Mouse (Mus musculus) Patski (cell line): ENCODE measurements around the gene Tbx21. TPM values are rescaled to one million over a fixed set of nuclear protein-coding genes. Genes with fewer than 3 reads are reported as not detected.
A peak's percentile ranks its signal among the peaks of the same experiment; 100 is the strongest.

ENCODE experiments used
- ATAC-seq: fragments of 100-300 bp; one replicate; pipeline ENCODE4 v1.8.0; 2021
- CTCF ChIA-PET: fragments of 350-600 bp; sonication (Branson Sonifier 250); formaldehyde crosslinking; loops from one replicate; lab custom pipeline; 2022; ENCODE audit warnings: inconsistent platforms; lab: Charles Lee
- POLR2A ChIA-PET: fragments of 350-600 bp; sonication (Branson Sonifier 250); formaldehyde crosslinking; loops from one replicate; lab custom pipeline; 2022; ENCODE audit warnings: antibody characterized with exemption, inconsistent platforms; lab: Charles Lee
- DNase-seq: peaks from one replicate; pipeline ENCODE4 v3.0.0-alpha.2; 2011; ENCODE audit warnings: low read depth, low spot score
- H3K27me3 ChIP-seq: fragments of 371-371 bp; one replicate; pipeline ENCODE4 v1.5.1; 2021
- CTCF ChIP-seq: fragments of 100-300 bp; IDR thresholded peaks from one replicate; pipeline ENCODE4 v1.5.1; 2021
- in situ Hi-C: fragments of 300-500 bp; cut with MboI; formaldehyde crosslinking; loops from 3 replicates; pipeline ENCODE4 v1.11.1; 2018; ENCODE audit warnings: low pct_unique_long_range_greater_than_20kb, mixed read lengths
- polyA plus RNA-seq: library from polyadenylated mRNA; unstranded; gene quantifications from one replicate; pipeline ENCODE4 v1.2.3, GENCODE M21; 2021

The Tbx21 gene
- polyA plus RNA-seq, 1 experiment from 2014 or later, result not detected

DNA sequence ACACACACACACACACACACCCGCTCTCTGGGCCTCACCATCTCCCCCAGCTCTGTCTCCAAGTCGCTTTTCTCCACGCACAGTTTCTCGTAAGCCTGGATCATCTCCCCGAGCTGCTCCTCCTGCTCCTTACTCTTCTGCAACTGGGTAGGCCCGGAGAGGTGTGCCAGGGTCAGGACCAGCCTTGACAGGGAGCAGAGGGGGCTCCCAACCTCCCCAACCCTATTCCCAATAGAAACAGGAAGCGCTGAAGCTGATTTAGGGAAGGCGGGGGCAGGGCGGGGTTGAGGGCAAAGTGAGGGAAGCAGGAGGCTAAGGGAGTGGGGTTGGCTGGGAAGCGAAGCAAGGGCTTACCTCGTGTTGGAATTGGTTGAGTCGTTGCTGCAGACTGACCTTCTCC, 33.5 kb upstream of the Tbx21 start:
- no peak for TF ChIP-seq CTCF
- CTCF ChIA-PET, result interaction anchor here (1.6 kb wide), 1 partner anchor 76 kb away, joined by 4 read pairs; no protein-coding TSS in a partner anchor
- H3K27me3 ChIP-seq, result peaks cover 20% of the 10 kb centered on the region

DNA sequence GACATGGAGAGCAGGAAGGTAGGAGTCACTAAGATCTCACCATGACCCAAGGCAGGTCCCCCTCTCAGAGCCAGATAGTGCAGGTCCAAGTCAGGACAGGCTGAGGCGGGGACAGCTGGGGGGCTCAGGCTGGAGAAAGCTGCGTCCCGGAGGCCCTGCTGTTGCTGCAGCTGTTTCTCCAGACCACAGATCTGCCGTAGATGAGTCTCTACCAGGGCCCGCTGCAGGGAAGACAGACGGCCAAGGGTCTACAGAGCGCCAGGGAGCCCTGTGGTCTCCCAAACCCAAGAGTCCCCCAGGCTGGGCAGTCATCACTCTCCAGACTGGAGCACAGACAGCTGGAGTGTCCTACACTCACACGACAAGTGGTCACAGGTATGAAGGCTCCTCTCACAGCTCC, 32.2 kb upstream of the Tbx21 start:
- ChIA-PET POLR2A (no interaction called here), CTCF (interaction anchor here (1.1 to 2.3 kb wide), 4 partner anchors 10 to 75 kb away, joined by 4 to 7 read pairs (median 5); no protein-coding TSS in a partner anchor)
- DNase-seq (no peak), ATAC-seq (no peak)
- peaks cover 20% of the 10 kb centered on the region for H3K27me3 ChIP-seq
- TF ChIP-seq CTCF, result no peak
- in situ Hi-C loops, result loop anchor here (5.0 kb wide), 2 partner anchors 45 to 75 kb away; no protein-coding TSS in a partner anchor

More for the DNA sequence above, 33.5 kb upstream of the Tbx21 start:
- POLR2A ChIA-PET, result no interaction called here
- DNase-seq (no peak), ATAC-seq (no peak)
- in situ Hi-C loops, result loop anchor here (5.0 kb wide), 2 partner anchors 46 to 76 kb away; no protein-coding TSS in a partner anchor

DNA sequence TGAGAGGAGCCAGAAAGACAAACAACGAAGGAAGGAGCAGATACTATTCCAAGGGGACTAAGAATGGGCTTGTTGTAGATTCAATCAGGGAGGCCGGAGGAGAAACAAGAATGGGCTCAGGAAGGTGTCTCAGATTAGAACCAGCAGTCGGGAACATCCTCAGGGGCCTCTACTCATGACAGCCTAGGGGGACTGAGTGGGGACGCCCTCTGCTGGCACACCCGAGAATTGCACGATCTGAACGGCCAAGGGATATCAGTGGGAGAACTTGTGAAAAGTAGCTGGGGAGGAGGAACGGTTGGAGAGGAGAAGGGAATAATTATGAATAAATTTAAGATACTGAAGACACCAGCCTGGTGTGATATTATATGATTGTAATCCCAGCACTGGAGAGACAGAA, 31.6 kb upstream of the Tbx21 start:
- ChIA-PET CTCF (interaction anchor here (0.8 to 2.3 kb wide), 4 partner anchors 10 to 43 kb away, joined by 4 to 7 read pairs (median 5); no protein-coding TSS in a partner anchor), POLR2A (no interaction called here)
- DNase-seq (peak; percentile 10), ATAC-seq (no peak)
- in situ Hi-C loops, result loop anchor here (5.0 kb wide), 2 partner anchors 44 to 74 kb away; no protein-coding TSS in a partner anchor
- peaks cover 20% of the 10 kb centered on the region for H3K27me3 ChIP-seq
- TF ChIP-seq CTCF, result no peak

DNA sequence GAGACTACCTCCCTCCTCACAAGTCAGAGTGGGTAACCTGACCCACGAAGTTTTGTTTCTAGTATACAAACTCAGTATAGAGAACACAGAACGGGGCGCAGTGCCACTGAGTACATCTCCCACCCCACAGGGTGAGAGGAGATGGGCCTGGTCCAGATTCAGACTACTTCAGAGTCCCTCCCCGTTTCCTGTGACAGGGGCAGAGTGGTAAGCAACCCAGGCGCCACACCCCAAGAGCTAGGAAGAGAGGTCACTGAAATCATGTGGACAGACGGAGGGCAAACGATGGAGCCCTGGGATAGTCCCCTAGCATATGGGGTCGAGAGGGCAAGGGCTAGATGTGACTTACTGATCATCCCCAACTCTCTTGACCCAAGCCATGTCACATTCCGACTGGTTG, 30.8 kb upstream of the Tbx21 start:
- CTCF ChIA-PET, result interaction anchor here (0.8 to 2.3 kb wide), 3 partner anchors 11 to 42 kb away, joined by 4 to 7 read pairs (median 4); no protein-coding TSS in a partner anchor

DNA sequence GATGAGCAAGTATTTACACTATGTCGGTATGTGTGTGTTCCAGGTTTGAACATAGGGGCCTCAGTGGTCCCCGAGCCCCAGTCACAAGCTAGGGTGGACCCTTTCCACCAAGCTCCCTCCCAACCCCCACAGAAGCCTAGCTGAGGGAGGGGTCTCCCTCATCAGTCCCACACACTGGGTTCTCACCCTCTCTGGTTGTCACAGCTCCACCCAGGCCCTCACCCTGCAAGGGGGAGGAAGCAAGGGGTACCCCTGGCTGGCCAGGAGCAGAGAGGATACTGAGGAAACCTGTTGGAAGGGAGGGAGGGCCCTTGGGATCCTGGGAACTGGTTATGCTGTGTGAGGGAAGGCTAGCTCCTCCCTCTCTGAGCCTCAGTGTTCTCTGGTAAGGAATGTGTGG, 30.2 kb upstream of the Tbx21 start:
- ChIA-PET POLR2A (interaction anchor here (0.7 kb wide), 2 partner anchors 29 to 37 kb away, joined by 3 read pairs; no protein-coding TSS in a partner anchor), CTCF (interaction anchor here (2.3 kb wide), 1 partner anchor 31 kb away, joined by 7 read pairs; no protein-coding TSS in a partner anchor)

More for the DNA sequence above, 30.8 kb upstream of the Tbx21 start:
- H3K27me3 ChIP-seq, result peaks cover 20% of the 10 kb centered on the region
- DNase-seq (no peak), ATAC-seq (no peak)
- in situ Hi-C loops, result loop anchor here (5.0 kb wide), 2 partner anchors 44 to 74 kb away; no protein-coding TSS in a partner anchor
- no peak for TF ChIP-seq CTCF
- POLR2A ChIA-PET, result no interaction called here

GRCm38 (mm10) chr11:97143196-97143900, 28.2 kb upstream of the Tbx21 start:
- POLR2A ChIA-PET, result interaction anchor here (1.4 kb wide), 1 partner anchor 20 kb away, joined by 3 read pairs; no protein-coding TSS in a partner anchor
- in situ Hi-C loops, result no loop called here
- no peak for TF ChIP-seq CTCF
- no peak for DNase-seq
- ATAC-seq, result no peak
- CTCF ChIA-PET, result interaction anchor here (0.8 to 0.9 kb wide), 2 partner anchors 9 to 41 kb away, joined by 3 read pairs; no protein-coding TSS in a partner anchor
- peaks cover 12% of the 10 kb centered on the region for H3K27me3 ChIP-seq

More for the DNA sequence above, 30.2 kb upstream of the Tbx21 start:
- peaks cover 17% of the 10 kb centered on the region for H3K27me3 ChIP-seq
- no peak for ATAC-seq
- no peak for DNase-seq
- no peak for TF ChIP-seq CTCF
- in situ Hi-C loops, result loop anchor here (5.0 kb wide), 2 partner anchors 43 to 73 kb away; no protein-coding TSS in a partner anchor

DNA sequence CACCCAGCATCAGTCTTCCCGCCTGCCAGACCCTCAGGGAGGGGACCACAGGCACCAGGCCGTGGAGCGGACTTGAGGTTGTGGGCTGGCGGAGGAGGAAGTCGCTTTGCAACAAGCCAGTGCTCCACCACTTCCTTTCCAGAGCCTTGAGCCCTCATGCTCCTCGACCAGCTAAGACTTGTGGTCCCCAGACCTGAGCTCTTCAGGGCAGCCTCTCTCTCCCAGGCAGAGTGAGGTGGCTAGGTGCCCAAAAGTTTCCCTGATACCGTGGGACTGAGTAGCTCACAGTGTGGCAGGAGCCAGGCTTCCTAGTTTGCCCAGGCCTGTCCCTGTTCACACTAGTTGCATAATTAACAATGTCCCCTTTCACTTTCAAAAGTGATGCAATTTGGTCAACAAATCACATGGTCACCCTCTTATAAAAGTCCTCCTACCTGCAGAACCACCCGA, 27.1 kb upstream of the Tbx21 start:
- in situ Hi-C loops, result no loop called here
- DNase-seq (no peak), ATAC-seq (no peak)
- peaks cover 3% of the 10 kb centered on the region for H3K27me3 ChIP-seq
- ChIA-PET POLR2A (interaction anchor here (0.6 to 1.4 kb wide), 2 partner anchors 21 to 131 kb away, joined by 3 to 7 read pairs; no protein-coding TSS in a partner anchor), CTCF (interaction anchor here (0.9 kb wide), 1 partner anchor 40 kb away, joined by 3 read pairs; no protein-coding TSS in a partner anchor)
- TF ChIP-seq CTCF, result no peak

DNA sequence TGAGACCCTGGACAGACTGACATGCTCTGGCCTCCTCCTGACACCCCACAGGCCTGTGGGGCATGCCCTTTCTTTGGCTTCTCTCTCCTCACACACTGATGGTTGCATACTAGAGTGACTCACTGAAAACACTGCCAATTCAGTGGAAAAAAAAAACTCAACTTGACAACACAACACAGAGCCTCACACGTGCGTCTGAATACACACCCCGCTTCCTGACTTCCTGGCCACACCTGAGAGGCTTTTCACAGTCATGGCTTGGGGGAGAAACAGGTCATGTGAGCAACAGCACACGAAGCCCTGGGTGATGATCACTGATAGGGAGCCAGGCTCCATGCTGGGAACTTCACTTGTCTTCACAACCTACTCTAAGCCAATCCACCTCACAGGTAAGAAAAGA, 25.7 kb upstream of the Tbx21 start:
- DNase-seq (no peak), ATAC-seq (no peak)
- in situ Hi-C loops, result no loop called here
- no peak for TF ChIP-seq CTCF
- peaks cover 5% of the 10 kb centered on the region for H3K27me3 ChIP-seq
- ChIA-PET CTCF (no interaction called here), POLR2A (no interaction called here)

- in situ Hi-C loops, result no loop called here
- H3K27me3 ChIP-seq, result peaks cover 15% of the 10 kb centered on the region
- POLR2A ChIA-PET, result no interaction called here
- CTCF ChIA-PET, result no interaction called here
- DNase-seq (no peak), ATAC-seq (no peak)
- TF ChIP-seq CTCF, result no peak
Observed at GRCm38 (mm10) chr11:97139256-97139655, 24.1 kb upstream of the Tbx21 start.

GRCm38 (mm10) chr11:97138554-97139226, 23.6 kb upstream of the Tbx21 start:
- ChIA-PET POLR2A (no interaction called here), CTCF (no interaction called here)
- peaks cover 21% of the 10 kb centered on the region for H3K27me3 ChIP-seq
- in situ Hi-C loops, result no loop called here
- DNase-seq, result no peak
- no peak for ATAC-seq
- TF ChIP-seq CTCF, result no peak
